Mouse (Mus musculus): ENCODE data around the gene Pbx4. TPM values are rescaled to one million over a fixed set of nuclear protein-coding genes. Genes with fewer than 3 reads are reported as not detected.

Gene Pbx4
- polyA plus RNA-seq (2012; ENCODE audit: insufficient read depth, insufficient read length, low replicate concordance, missing spikeins), result not detected in 2 replicates

DNA sequence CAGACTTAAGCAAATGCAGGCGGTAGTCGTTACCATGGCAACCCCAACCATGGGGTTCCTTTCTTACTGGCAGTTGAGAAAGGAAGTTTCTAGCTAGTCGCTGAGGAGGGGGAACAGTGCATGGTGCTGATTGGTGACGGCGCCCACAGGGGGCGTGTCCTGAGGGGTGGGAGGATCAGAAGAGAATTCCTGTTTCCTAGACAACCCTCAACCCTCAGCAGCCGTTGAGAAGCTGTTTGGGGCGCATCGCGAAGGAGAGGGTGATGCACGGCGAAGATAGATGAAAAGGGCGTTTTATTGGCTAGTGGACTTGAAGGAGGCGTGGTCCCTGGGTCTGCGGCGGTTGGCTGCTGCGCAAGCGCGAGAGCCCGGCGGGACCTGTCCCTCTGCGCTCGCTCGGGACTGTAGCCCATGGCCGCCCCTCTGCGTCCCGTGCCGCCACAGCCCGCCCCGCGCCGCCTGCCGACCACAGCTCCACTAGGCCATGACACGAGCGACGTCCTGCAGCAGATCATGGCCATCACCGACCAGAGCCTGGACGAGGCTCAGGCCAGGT lies at the start of gene Pbx4:
TSS of gene Pbx4 (plus strand) at position 194 of the 556 bp plus-strand sequence.
- peaks cover 4% of the 10 kb centered on the region; the same call in 1 of the 2 replicates for H3K4me1 ChIP-seq (ENCODE audit: control insufficient read depth, insufficient read depth, low read length)
- H3K4me3 ChIP-seq (ENCODE audit: insufficient read depth, low read depth, low read length), result peak within 1 kb of the TSS; percentile 75
- peak within 1 kb of the TSS; percentile 47 for H3K27ac ChIP-seq (ENCODE audit: insufficient read depth, low read depth, low read length)
- TF ChIP-seq POLR2A (IDR thresholded peaks at IDR 0.05; ENCODE audit: insufficient read depth, low read depth, low read length) (peak; percentile 39; the same call in 1 of the 2 replicates), CTCF (IDR thresholded peaks at IDR 0.05; ENCODE audit: insufficient read depth, low read depth, low read length) (no peak)
- under 1% methylated on average over 38 of the region's 38 CpGs for WGBS

DNA sequence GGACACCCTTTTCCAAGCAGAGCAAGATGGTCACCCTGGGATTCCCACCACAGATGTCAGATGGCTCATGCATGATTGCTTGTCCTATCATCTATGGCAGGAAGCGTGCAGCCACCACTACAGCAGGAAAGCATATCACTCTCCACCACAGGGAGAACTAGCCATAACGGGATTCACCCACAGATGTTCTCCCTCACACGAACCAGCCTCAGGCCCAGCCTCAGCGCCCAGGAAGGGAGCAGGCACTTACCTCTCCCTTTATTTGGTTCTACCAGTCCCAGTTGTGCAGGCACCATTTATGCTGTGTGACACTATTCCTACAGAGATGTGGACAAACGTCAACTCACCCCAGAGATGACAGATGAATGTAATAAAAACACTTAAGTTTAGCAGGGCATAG lies 43.2 kb upstream of the Pbx4 start:
- Histone ChIP-seq H3K4me1 (ENCODE audit: control insufficient read depth, insufficient read depth, low read length) (peaks cover 7% of the 10 kb centered on the region; the same call in 1 of the 2 replicates), H3K4me3 (ENCODE audit: insufficient read depth, low read depth, low read length) (no peak overlapping the region), H3K27ac (ENCODE audit: insufficient read depth, low read depth, low read length) (no peak overlapping the region)
- no peak for TF ChIP-seq POLR2A (IDR thresholded peaks at IDR 0.05; ENCODE audit: insufficient read depth, low read depth, low read length)
- TF ChIP-seq CTCF (IDR thresholded peaks at IDR 0.05; ENCODE audit: insufficient read depth, low read depth, low read length), result no peak
- WGBS, result 92% methylated on average over 5 of the region's 5 CpGs

DNA sequence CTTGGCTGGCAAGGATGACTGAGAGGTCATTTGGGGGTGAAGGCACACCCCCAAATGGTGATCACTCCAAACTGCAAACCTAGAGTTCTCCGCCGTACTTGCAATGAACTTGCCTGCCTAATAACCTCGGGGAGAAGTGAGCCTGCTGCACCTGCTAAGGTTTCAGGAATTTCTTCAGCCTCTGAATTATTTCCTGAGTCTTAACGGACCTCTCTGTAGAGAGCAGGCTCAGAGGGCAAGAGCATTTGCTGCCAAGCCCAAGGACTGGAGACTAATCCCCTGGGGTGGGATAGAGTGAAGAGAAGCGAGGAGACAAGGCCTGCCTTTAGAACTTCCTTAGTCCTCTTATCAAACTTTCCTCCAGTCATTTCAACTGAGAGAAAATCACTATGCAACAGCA lies 42.6 kb upstream of the Pbx4 start:
- 63% methylated on average over 5 of the region's 5 CpGs for WGBS
- peaks cover 7% of the 10 kb centered on the region; the same call in 1 of the 2 replicates for H3K4me1 ChIP-seq (ENCODE audit: control insufficient read depth, insufficient read depth, low read length)
- no peak overlapping the region for H3K4me3 ChIP-seq (ENCODE audit: insufficient read depth, low read depth, low read length)
- no peak overlapping the region for H3K27ac ChIP-seq (ENCODE audit: insufficient read depth, low read depth, low read length)
- TF ChIP-seq CTCF (IDR thresholded peaks at IDR 0.05; ENCODE audit: insufficient read depth, low read depth, low read length), result no peak
- TF ChIP-seq POLR2A (IDR thresholded peaks at IDR 0.05; ENCODE audit: insufficient read depth, low read depth, low read length), result no peak

DNA sequence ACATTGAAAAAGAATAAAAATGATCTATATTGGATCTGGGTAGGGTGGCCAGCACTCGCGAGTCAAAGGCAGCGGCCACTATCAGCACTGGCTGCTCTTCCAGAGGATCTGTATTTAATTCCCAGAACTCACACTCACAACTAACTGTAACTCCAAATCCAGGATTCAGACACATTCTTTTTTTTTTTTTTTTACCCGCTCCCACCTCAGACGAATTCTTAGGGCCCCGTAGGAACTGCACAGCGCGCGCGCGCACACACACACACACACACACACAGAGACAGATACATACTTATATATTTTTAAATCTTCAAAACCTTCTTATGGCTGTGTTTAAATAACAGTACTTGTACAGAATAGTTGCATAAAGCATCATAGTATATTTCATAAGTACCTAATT lies 41.9 kb upstream of the Pbx4 start:
- peak overlapping the region; percentile 99 for H3K4me3 ChIP-seq (ENCODE audit: insufficient read depth, low read depth, low read length)
- no peak overlapping the region for H3K27ac ChIP-seq (ENCODE audit: insufficient read depth, low read depth, low read length)
- H3K4me1 ChIP-seq (ENCODE audit: control insufficient read depth, insufficient read depth, low read length), result peaks cover 7% of the 10 kb centered on the region; the same call in 1 of the 2 replicates
- TF ChIP-seq CTCF (IDR thresholded peaks at IDR 0.05; ENCODE audit: insufficient read depth, low read depth, low read length), result no peak
- TF ChIP-seq POLR2A (IDR thresholded peaks at IDR 0.05; ENCODE audit: insufficient read depth, low read depth, low read length), result no peak
- WGBS, result 25% methylated on average over 11 of the region's 11 CpGs

- peak within 1 kb of the TSS; percentile 99 for H3K4me3 ChIP-seq (ENCODE audit: insufficient read depth, low read depth, low read length)
- TF ChIP-seq CTCF (IDR thresholded peaks at IDR 0.05; ENCODE audit: insufficient read depth, low read depth, low read length) (no peak), POLR2A (IDR thresholded peaks at IDR 0.05; ENCODE audit: insufficient read depth, low read depth, low read length) (peak; percentile 76)
- peak within 1 kb of the TSS; percentile 76; the same call in 1 of the 2 replicates for H3K27ac ChIP-seq (ENCODE audit: insufficient read depth, low read depth, low read length)
- peaks cover 7% of the 10 kb centered on the region; the same call in 1 of the 2 replicates for H3K4me1 ChIP-seq (ENCODE audit: control insufficient read depth, insufficient read depth, low read length)
- WGBS, result under 1% methylated on average over 38 of the region's 38 CpGs
Measured at GRCm38 (mm10) chr8:69790773-69791367, 41.4 kb upstream of the Pbx4 start, which contains the start of the genes Atp13a1 and Zfp866. Gene Atp13a1 (plus strand): TSS chr8:69791163. Gene Zfp866 (minus strand): TSS chr8:69791178.

- TF ChIP-seq POLR2A (IDR thresholded peaks at IDR 0.05; ENCODE audit: insufficient read depth, low read depth, low read length) (no peak), CTCF (IDR thresholded peaks at IDR 0.05; ENCODE audit: insufficient read depth, low read depth, low read length) (no peak)
- peak overlapping the region; percentile 99 for H3K4me3 ChIP-seq (ENCODE audit: insufficient read depth, low read depth, low read length)
- H3K27ac ChIP-seq (ENCODE audit: insufficient read depth, low read depth, low read length), result 0 out of 2 replicates have a peak overlapping the region, but pooled peaks have one; percentile 42
- peaks cover 7% of the 10 kb centered on the region; the same call in 1 of the 2 replicates for H3K4me1 ChIP-seq (ENCODE audit: control insufficient read depth, insufficient read depth, low read length)
- WGBS, result under 1% methylated on average over 48 of the region's 48 CpGs
Measured at GRCm38 (mm10) chr8:69791415-69792068, 40.7 kb upstream of the Pbx4 start.

GRCm38 (mm10) chr8:69793666-69794065 lies 38.6 kb upstream of the Pbx4 start:
- TF ChIP-seq POLR2A (IDR thresholded peaks at IDR 0.05; ENCODE audit: insufficient read depth, low read depth, low read length) (no peak), CTCF (IDR thresholded peaks at IDR 0.05; ENCODE audit: insufficient read depth, low read depth, low read length) (no peak)
- 92% methylated on average over 4 of the region's 4 CpGs for WGBS
- H3K4me3 ChIP-seq (ENCODE audit: insufficient read depth, low read depth, low read length), result no peak overlapping the region
- H3K4me1 ChIP-seq (ENCODE audit: control insufficient read depth, insufficient read depth, low read length), result peaks cover 7% of the 10 kb centered on the region; the same call in 1 of the 2 replicates
- H3K27ac ChIP-seq (ENCODE audit: insufficient read depth, low read depth, low read length), result no peak overlapping the region

- Histone ChIP-seq H3K4me1 (ENCODE audit: control insufficient read depth, insufficient read depth, low read length) (peaks cover 7% of the 10 kb centered on the region; the same call in 1 of the 2 replicates), H3K27ac (ENCODE audit: insufficient read depth, low read depth, low read length) (no peak overlapping the region), H3K4me3 (ENCODE audit: insufficient read depth, low read depth, low read length) (no peak overlapping the region)
- WGBS, result 90% methylated on average over 3 of the region's 3 CpGs
- TF ChIP-seq POLR2A (IDR thresholded peaks at IDR 0.05; ENCODE audit: insufficient read depth, low read depth, low read length) (no peak), CTCF (IDR thresholded peaks at IDR 0.05; ENCODE audit: insufficient read depth, low read depth, low read length) (no peak)
Measured at GRCm38 (mm10) chr8:69794096-69794495, 38.2 kb upstream of the Pbx4 start.

Data from olfactory bulb, adult 2 months (tissue).